Mouse (Mus musculus) CD8-positive naive resting alpha-beta T cell, adult 2 months (primary cell): ENCODE measurements around the gene Krt75.
"Not testable (repeated sequence)": the region's sequence is repeated elsewhere in the genome, so short reads cannot be mapped to it uniquely, and the experiment has no call there.

Experiments
- DNase-seq, 2 experiments: peaks; one replicate each; pipeline ENCODE4 v3.0.0; 2022; ENCODE audit warnings: low read depth in 2 of 2, low spot score in 2 of 2

Gene Krt75

GRCm38 (mm10) chr15:101519792-101520191 lies 53.9 kb downstream of the Krt75 start:
- DNase-seq = no peak

- not testable (repeated sequence) for DNase-seq
Observed at GRCm38 (mm10) chr15:101517161-101517560, 56.5 kb downstream of the Krt75 start, which contains the start of gene Gm49425. Gene Gm49425, minus strand, starts transcription at chr15:101517261.
